Mouse (Mus musculus) bone marrow, adult 2 months (tissue): Measurements from ENCODE around the gene Spryd3.

Experiments
- CTCF ChIP-seq: fragments of 200-500 bp; IDR thresholded peaks from 2 replicates; pipeline ENCODE4 v1.5.1; 2011; ENCODE audit warnings: low read length, control low read depth; ENCODE audit not compliant: control insufficient read depth, insufficient read depth
- POLR2A ChIP-seq: fragments of 200-500 bp; IDR thresholded peaks from 2 replicates; pipeline ENCODE4 v1.6.1; 2011; ENCODE audit warnings: low read depth, mild to moderate bottlenecking, control low read depth, low read length, borderline replicate concordance; ENCODE audit not compliant: control insufficient read depth

GRCm38 (mm10) chr15:102179924-102180323 lies 43.9 kb upstream of the Spryd3 start:
- TF ChIP-seq POLR2A (no peak), CTCF (no peak)
